Mouse (Mus musculus) cortical plate, adult 2 months (tissue): ENCODE results near the gene Akap7. TPM values are rescaled to one million over a fixed set of nuclear protein-coding genes. Genes with fewer than 3 reads are reported as not detected.

ENCODE experiments used
- H3K27ac ChIP-seq: fragments of 200-500 bp; 2 replicates; pipeline ENCODE4 v1.5.1; 2012; ENCODE audit warnings: low read length, control low read depth, inconsistent platforms; ENCODE audit not compliant: insufficient read depth
- H3K4me1 ChIP-seq: fragments of 200-500 bp; 2 replicates; pipeline ENCODE4 v1.6.1; 2011; ENCODE audit warnings: low read length; ENCODE audit not compliant: control insufficient read depth, insufficient read depth
- H3K4me3 ChIP-seq: fragments of 200-500 bp; 2 replicates; pipeline ENCODE4 v1.5.1; 2011; ENCODE audit warnings: mild to moderate bottlenecking, low read length, control low read depth; ENCODE audit not compliant: insufficient read depth
- CTCF ChIP-seq: fragments of 200-500 bp; IDR thresholded peaks from 2 replicates; pipeline ENCODE4 v1.5.1; 2011; ENCODE audit warnings: mild to moderate bottlenecking, control low read depth, low read length; ENCODE audit not compliant: insufficient read depth; ENCODE audit errors: extremely low read depth
- POLR2A ChIP-seq: fragments of 200-500 bp; IDR thresholded peaks from 2 replicates; pipeline ENCODE4 v1.6.1; 2011; ENCODE audit warnings: mild to moderate bottlenecking, low read length, control low read depth; ENCODE audit not compliant: insufficient read depth; ENCODE audit errors: extremely low read depth
- polyA plus RNA-seq: library from polyadenylated mRNA; depleted of rRNA; stranded (reverse); fragments of >200 nt; gene quantifications from 2 replicates; pipeline ENCODE4 v1.2.3, GENCODE M21; 2012

Akap7 gene
- polyA plus RNA-seq, 1 experiment: 70.5 TPM

- Histone ChIP-seq H3K27ac (no peak overlapping the region), H3K4me1 (peaks cover 1% of the 10 kb centered on the region; the same call in 1 of the 2 replicates), H3K4me3 (no peak overlapping the region)
- no peak for TF ChIP-seq CTCF
- no peak for TF ChIP-seq POLR2A
Observed at GRCm38 (mm10) chr10:25157339-25157738, 150.3 kb downstream of the Akap7 start.

GRCm38 (mm10) chr10:25154225-25154624, 153.4 kb downstream of the Akap7 start:
- H3K4me3 ChIP-seq: no peak overlapping the region
- H3K4me1 ChIP-seq: peaks cover 1% of the 10 kb centered on the region; the same call in 1 of the 2 replicates
- TF ChIP-seq POLR2A: no peak
- TF ChIP-seq CTCF: no peak
- no peak overlapping the region for H3K27ac ChIP-seq

DNA sequence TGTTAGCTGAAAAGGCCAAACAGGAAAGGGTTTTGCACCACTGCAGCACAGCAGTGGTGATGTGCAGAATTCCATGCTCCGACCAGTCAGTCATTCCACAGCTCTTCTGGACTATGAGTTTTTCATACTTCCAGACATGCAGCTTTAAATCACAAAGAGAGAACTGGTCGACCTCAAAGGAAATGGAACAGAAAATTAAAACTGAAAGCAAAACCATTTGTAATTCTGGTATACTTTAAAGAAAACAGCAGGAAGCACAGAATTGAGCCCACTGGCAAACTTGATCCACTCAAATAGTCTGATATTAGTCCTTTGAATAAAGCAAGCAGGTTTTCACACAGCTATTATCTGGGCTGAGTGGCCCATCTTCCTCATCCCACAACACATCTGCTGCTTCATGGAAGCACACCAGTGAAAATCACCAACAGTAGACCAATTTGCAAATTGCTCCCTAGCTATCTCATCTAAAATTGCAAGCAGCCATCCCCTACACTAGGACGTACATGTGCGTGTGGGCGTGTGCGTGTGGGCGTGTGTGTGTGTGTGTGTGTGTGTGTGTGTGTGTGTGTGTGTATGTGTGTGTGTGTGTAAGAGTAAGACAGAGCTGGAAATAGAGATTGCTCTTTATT, 156.4 kb downstream of the Akap7 start:
- H3K4me3 ChIP-seq: no peak overlapping the region
- no peak overlapping the region for H3K27ac ChIP-seq
- H3K4me1 ChIP-seq: no peaks in the 10 kb centered on the region; the same call in 1 of the 2 replicates
- TF ChIP-seq CTCF (no peak), POLR2A (no peak)

DNA sequence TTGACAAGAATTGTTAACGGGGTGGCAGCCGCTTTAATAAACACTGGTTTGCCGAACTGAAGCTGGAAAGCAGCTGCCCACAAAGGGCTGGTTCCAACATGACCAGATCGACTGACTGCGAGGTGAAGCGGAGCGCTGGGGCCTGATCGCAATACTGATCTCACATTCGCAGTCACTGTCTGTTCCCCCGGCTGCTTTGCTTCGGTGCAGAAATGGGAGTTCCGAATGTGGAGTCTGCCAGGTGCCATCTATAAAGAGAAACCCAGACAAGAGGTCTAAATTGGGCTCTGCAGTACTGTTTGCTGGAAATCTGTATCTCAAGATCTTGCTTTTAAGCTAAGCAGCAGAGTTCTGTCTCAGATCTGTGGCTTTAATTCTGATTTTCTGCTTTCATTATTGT, 161.8 kb downstream of the Akap7 start:
- peaks cover 1% of the 10 kb centered on the region; the same call in 1 of the 2 replicates for H3K4me1 ChIP-seq
- TF ChIP-seq CTCF (no peak), POLR2A (peak; percentile 45; the same call in 1 of the 2 replicates)
- H3K27ac ChIP-seq: peak overlapping the region; percentile 55
- H3K4me3 ChIP-seq: peak overlapping the region; percentile 21

DNA sequence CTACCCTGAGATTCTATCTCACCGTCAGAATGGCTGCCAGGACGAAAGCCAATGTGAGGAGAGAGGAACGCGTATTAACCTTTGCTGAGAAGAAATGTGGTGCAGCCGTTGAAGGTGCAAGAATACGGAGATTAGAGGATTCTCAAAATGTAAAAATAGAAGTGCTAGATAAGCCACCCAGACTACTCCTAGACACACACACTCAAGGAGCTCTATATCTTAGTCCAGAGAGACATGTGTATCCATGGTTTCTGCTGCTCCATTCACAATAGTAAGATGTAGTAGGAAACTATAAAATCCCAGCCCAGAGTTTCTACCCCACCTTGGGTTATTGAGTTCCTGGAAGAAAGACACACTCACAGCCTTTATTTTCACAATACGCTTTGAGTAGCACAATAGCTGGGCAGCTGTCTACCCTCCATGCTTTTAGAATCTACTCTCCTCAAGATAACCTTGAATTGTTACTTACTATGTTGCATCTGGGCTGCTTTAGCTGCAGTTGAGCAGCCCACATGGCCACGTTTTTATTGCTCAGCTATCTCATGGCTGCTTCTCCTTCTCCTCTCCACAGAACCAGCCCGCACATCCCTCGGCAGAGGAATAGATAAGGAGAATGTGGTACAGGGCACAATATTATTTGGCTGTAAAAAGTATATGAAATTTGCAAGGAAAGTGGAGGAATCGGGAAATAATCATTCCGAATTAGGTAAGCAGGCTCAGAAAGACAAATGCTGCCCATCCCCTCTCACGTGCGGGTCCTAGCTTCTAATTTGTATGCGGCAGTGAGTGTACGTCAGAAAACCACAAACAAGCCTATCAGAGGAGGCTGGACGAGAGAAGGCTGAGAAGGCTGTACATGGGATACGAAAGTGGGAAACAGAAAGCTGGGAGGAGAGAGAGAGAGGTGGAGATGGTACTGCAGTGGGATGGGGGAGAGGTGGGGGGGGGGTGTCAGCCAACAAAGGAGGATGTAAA, 162.6 kb downstream of the Akap7 start:
- TF ChIP-seq CTCF (no peak), POLR2A (no peak)
- Histone ChIP-seq H3K4me1 (peaks cover 1% of the 10 kb centered on the region; the same call in 1 of the 2 replicates), H3K27ac (peak overlapping the region; percentile 55), H3K4me3 (peak overlapping the region; percentile 21; the same call in 1 of the 2 replicates)

DNA sequence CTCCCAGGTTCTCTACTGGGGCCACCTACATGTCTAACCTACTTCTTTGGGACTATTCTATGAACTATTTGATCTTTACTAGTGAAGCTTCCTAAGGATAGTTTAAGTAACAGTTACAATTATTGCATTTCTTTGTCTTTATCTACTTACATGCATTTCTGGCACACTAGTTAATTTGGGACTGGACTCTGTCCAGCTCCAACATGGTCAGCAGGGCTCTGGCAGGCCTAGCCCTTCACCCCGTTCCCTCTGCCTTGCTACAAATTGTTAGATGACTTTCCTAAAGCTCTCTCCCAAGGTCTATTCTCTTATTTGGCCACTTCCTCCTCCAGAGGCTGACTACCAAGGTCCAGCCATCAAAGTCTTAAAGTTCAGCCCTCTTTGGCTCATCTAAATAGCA, 165.9 kb downstream of the Akap7 start:
- no peak for TF ChIP-seq CTCF
- no peak for TF ChIP-seq POLR2A

GRCm38 (mm10) chr10:25140155-25140755, 167.4 kb downstream of the Akap7 start:
- TF ChIP-seq CTCF (no peak), POLR2A (no peak)
- Histone ChIP-seq H3K4me1 (no peaks in the 10 kb centered on the region), H3K27ac (no peak overlapping the region), H3K4me3 (no peak overlapping the region)

More for the DNA sequence above, 165.9 kb downstream of the Akap7 start:
- H3K4me3 ChIP-seq: no peak overlapping the region
- H3K4me1 ChIP-seq: peaks cover 1% of the 10 kb centered on the region; the same call in 1 of the 2 replicates
- no peak overlapping the region for H3K27ac ChIP-seq

DNA sequence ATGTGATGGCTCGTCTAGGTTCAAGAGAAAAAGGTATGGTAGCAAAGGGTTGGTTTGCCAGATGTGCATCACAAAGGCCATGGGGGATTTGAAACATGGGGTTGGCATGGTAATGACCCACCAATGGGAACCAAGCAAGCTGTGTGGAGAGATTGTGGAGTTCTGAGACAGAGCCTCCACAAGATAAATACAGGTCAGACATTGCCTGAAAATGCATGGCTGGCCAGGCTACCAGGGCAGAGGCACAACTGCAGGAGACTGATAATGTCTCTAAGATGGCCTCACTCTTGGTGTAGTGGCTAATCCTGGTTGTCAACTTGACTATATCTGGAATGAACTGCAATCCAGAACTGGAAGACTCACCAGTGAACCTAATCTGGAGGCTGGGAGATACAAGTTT, 174.1 kb downstream of the Akap7 start:
- Histone ChIP-seq H3K27ac (no peak overlapping the region), H3K4me3 (no peak overlapping the region), H3K4me1 (no peaks in the 10 kb centered on the region)
- TF ChIP-seq CTCF (no peak), POLR2A (no peak)

GRCm38 (mm10) chr10:25128455-25128863, 179.2 kb downstream of the Akap7 start:
- Histone ChIP-seq H3K4me3 (no peak overlapping the region), H3K4me1 (no peaks in the 10 kb centered on the region), H3K27ac (no peak overlapping the region)
- TF ChIP-seq CTCF (no peak), POLR2A (no peak)
